Mouse (Mus musculus) induced T-regulatory cell, adult 2 months (primary cell): ENCODE results near the gene Dnajc3.

ENCODE experiments used
- DNase-seq: peaks from one replicate; pipeline ENCODE4 v3.0.0-alpha.2; 2012; ENCODE audit warnings: low read depth

Gene Dnajc3

GRCm38 (mm10) chr14:118937533-118938492, at the start of gene Dnajc3:
Gene Dnajc3 (plus strand): TSS chr14:118937976.
- DNase-seq, result peak; percentile 97

GRCm38 (mm10) chr14:118890101-118890500, 47.7 kb upstream of the Dnajc3 start:
- no peak for DNase-seq

- no peak for DNase-seq
Measured at GRCm38 (mm10) chr14:118895228-118895627, 42.5 kb upstream of the Dnajc3 start.

GRCm38 (mm10) chr14:118895655-118896054, 42.1 kb upstream of the Dnajc3 start:
- no peak for DNase-seq

DNA sequence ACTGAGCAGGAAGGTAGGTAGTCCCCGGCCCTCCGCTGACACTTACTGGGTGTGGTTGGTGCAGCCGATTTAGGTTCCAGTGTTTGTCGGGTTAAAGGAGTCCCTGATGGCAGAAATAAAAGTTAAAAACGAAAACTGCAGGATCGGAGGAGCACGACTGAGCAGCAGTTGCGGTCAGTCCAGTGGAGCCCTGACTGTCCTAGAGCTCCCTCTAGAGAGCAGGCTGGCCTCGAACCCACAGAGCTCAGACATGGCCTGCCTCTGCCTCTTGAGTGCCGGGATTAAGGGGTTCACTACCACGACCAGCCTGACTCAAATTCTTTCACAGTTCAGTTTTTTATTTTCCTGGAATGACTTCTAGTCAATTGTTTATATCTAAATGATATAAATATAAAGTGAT, 37.8 kb upstream of the Dnajc3 start:
- DNase-seq, result no peak

DNA sequence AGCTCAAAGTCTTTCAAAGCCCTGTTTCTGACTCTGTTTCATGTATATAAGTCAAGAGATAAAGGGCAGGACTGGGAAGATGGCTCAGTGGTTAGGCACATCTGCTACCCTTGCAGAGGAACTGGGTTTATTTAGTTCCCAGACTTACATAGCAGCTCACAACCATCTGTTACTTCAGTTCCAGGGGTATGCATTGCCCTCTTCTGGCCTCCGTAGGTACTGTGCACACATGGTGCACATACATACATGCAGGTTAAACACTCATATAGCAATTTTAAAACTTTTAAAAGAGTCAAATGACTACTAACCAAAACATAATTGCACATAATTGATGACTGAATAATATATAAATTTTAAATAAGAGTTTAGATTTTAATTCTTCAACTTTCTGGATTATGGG, 36.9 kb upstream of the Dnajc3 start:
- DNase-seq, result no peak

GRCm38 (mm10) chr14:118903397-118903796, 34.4 kb upstream of the Dnajc3 start:
- DNase-seq, result no peak

- no peak for DNase-seq
Measured at GRCm38 (mm10) chr14:118903867-118904562, 33.8 kb upstream of the Dnajc3 start.

DNA sequence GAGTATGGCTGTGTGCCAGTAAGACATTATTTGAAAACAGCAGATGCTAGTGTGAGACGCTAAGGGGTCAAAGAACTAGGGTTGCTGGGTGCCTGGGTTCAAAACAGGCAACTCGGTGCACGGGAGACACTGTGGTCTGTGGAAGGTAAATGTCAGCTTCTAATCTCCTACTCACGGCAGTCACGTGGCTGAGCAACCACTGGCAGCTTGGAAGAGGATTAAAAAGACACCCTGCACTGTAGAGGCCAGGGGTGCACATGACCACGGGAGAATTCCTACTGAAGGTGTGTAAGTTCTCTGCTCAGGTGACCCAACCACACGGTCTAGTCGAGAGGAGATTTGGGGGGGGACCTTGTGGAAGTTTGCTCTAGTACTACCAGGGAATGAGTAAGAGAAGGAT, 30.2 kb upstream of the Dnajc3 start:
- no peak for DNase-seq

DNA sequence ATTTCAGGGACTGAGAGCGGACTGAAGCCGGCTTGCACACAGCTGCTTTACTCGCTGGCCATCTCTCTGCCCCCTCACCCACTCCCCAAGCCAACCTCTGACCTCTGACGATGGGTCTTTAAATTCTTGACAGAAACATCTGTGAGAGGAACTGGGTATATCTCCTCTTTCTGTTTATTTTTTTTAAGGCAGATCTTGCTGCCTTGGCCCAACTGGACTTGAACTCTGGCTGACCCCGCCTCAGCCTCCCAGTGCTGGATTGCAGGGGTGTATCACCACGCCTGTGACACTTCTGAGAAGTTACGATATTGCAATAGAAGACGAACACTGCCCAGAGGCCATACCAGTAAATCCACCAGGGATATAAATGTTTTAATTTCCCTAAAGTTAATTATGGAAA, 27.9 kb upstream of the Dnajc3 start:
- DNase-seq, result no peak

DNA sequence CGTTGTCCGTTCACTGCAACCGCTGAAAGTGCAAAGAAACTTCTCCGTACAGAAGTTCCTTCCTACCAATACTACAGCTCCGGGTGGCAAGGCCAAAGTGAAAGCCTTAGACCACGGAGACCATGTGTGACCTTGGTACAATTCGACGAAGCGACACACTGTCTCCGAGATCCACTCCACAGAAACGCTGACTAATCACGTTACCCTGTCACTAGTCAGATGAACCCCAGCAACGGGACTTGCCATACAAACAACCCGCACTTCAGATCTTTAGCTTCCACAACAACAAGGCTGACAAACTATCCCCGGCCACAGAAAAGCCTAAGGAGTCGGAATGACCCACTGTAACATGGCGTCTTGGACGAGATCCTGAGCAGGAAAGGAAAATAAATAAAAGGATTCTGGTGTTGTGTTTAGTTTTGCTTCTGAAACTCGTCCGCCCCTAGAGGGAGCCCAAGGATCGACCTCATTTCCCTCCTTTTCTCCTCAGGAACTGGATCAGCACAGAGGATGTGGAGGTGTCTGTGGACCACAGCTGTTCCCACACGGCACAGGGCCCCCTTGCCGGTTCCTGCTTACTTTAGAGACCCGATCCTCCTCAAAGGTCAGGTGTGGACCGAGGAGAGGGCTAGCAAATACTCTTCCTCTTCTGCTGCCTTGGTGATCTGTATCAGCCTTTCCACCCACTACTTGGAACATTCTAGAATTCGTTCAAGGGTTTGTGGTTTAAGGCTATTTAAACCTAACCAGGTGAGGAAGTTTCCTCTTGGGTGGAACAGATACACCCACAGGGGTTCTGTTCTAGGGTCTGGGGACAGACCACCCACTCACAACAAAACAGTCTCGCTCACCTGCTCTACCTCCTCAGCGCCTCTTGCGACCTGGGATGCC, 27.2 kb upstream of the Dnajc3 start:
- peak; percentile 82 for DNase-seq

DNA sequence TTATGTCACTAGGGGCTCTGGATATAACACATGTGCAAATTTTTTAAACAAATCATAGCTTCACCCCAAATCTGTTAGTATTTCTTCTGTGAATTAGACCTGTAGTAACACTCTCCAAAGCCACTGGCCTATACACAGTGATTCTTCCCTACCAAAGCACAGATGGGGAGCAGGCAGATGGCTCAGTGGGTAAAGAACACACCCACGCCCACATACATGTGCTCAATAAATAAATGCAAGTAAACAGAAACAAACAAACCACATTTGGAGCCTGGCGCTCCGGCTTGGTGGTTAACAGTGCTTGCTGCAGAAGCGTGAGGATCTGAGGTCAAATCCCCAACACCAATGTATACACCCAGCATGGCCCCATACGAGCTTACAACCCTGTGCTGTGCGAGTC, 26.3 kb upstream of the Dnajc3 start:
- no peak for DNase-seq

DNA sequence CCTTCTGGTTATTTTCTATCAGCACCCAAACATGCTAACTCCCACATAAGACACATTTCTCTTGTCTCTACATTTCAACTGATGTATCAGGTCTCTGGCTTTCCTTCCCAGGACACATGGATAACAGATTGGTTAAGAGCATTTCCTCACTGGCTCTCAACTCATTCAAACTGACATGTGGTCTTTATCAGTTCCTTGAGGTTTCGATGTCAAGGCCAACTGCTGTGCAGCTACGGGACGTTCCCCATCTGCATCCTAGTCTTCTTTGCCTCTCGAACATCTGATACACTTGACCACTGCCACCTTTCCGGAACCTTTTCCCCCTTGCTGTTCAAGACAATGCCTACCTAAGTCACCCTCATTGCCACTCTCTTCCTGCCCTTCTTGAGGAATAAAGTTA, 24.1 kb upstream of the Dnajc3 start:
- no peak for DNase-seq

DNA sequence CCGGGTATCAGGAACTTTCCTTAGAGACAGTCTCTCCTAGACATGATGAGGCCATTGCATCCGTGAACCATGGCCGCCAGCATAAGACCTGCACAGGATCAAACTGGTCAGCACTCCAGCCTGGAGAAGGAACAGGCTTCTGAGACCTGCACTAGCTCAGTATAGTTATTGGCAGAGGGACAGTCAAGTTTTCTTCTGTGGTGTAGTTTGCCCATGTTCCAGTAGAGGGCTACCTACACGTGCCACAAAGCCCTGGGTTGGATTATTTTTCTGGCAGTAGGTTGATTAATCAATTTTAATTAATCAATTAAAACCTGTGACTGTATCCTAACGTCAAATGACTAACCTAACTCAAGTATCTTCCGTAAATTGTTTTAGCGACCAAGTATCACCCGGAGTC, 18.8 kb upstream of the Dnajc3 start:
- peak; percentile 63 for DNase-seq

- DNase-seq, result no peak
Measured at GRCm38 (mm10) chr14:118920654-118921053, 17.1 kb upstream of the Dnajc3 start.

DNA sequence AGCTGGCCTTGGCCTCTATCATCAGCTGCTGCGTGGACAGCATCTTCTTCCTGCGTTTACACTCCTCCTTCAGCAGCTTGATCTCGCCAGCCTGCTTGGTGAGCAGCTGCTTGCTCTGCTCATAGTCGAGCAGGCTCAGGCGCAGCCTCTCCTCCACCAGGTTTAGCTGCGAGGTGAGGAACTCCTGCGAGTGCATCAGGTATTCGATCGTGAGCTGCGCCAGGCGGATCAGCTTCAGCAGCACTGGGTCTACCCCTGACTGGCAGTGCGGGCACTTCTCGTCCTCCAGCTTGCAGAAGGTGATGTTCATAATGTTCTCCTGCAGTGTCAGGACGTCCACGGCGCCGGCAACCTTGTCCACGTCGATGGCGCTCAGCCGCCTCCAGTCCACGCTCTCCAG, 15.5 kb upstream of the Dnajc3 start:
- DNase-seq, result no peak

- DNase-seq, result peak; percentile 42
Measured at GRCm38 (mm10) chr14:118922667-118923184, 15.1 kb upstream of the Dnajc3 start.

GRCm38 (mm10) chr14:118924673-118925615, 12.8 kb upstream of the Dnajc3 start, which contains the start of gene Dzip1:
Gene Dzip1 (minus strand): TSS chr14:118925460.
- DNase-seq, result peak; percentile 82

DNA sequence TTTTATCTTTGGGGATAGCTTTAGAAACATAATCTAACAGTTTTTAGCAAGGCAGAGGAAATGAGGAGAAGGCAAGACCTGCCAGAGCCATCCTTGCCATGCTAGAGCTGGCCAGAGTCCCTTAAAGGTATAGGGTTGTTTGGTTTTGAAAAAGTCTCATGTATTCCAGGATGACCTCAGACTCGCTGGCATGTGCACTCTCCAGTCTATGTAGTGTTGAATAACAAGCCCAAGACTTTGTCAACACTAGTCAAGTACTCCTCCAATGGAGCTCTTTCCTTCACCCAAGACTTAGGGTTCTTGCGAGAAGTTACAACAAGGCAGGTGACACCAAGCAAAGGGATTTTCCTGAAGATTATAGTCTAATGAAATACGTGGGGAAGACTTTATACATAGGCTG, 9.2 kb upstream of the Dnajc3 start:
- no peak for DNase-seq

- peak; percentile 82 for DNase-seq
Measured at GRCm38 (mm10) chr14:118929779-118930178, 8.0 kb upstream of the Dnajc3 start.

DNA sequence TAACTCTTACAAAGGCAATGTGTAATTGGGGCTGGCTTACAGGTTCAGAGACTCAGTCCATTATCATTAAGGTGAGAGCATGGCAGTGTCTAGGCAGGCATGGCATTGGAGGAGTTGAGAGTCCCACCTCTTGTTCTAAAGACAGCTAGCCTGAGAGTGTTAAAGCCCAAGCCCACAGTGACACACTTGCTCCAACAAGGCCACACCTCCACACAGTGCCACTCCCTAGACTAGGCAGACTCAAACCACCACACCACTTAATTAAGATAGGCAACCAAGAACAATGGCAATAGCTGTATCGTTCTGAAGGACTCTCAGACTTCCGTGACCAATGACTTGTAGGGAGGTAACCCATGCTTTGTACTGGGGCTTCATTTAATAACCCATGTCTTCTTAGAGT, 7.0 kb upstream of the Dnajc3 start:
- DNase-seq, result peak; percentile 40
